Mouse (Mus musculus) bone marrow macrophage, adult 2 months (primary cell): ENCODE measurements around the gene Epm2aip1.

ENCODE experiments used
- CTCF ChIP-seq: IDR thresholded peaks from 2 replicates; pipeline ENCODE4 v1.5.1; 2012; ENCODE audit warnings: low read depth, mild to moderate bottlenecking, low read length, moderate library complexity
- POLR2A ChIP-seq: IDR thresholded peaks from 2 replicates; pipeline ENCODE4 v1.6.1; 2012; ENCODE audit warnings: mild to moderate bottlenecking, low read depth, low read length, borderline replicate concordance

GRCm38 (mm10) chr9:111311843-111312441 is 40.2 kb downstream of the Epm2aip1 start:
- TF ChIP-seq POLR2A (no peak), CTCF (no peak)
